Mouse (Mus musculus): ENCODE data around the gene Bmp2k. TPM values are rescaled to one million over a fixed set of nuclear protein-coding genes. Genes with fewer than 3 reads are reported as not detected.

The Bmp2k gene
- polyA plus RNA-seq, 2 experiments, result 14.0 to 30.2 TPM

DNA sequence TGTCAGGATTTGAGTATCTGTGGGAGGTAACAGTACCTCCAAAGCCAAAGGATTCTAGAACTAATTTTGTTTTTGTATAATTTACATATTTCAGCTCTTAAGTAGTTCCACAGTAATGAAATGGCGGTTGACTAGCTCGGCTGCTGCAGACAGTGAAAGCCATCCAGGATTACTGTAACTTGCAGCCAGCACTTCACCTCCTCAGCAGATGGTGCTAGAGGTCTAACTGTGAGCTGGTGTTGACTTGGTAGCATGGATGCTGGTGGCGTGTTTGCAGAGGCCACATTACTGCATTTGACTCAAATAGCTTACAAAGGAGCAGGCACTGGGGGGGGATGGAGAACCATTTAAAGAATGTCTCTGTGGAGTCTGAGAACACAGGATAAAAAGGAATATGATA lies 84.0 kb downstream of the Bmp2k start:
- ATAC-seq (ENCODE audit: insufficient read depth), result no peak
- Histone ChIP-seq H3K27me3 (ENCODE audit: control insufficient read depth, insufficient read depth, low read length) (no peaks in the 10 kb centered on the region), H3K9me3 (ENCODE audit: control insufficient read depth, low read length) (no peaks in the 10 kb centered on the region), H3K4me2 (ENCODE audit: low read depth) (no peak overlapping the region), H3K27ac (no peak overlapping the region), H3K9ac (replicated peaks) (no peak overlapping the region), H3K4me3 (ENCODE audit: insufficient read depth in 1 of 2, low read depth in 2 of 2, low read length in 2 of 2) (no peak overlapping the region), H3K36me3 (replicated peaks; ENCODE audit: control insufficient read depth, insufficient read depth, low read depth) (peaks cover 78% of the 10 kb centered on the region), H3K4me1 (replicated peaks; ENCODE audit: control insufficient read depth in 2 of 2, insufficient read depth in 2 of 2, low read length in 1 of 2) (no peaks in the 10 kb centered on the region)
- no peak for DNase-seq (ENCODE audit: low read depth in 3 of 3, low spot score in 3 of 3)
- no peak for TF ChIP-seq EP300 (IDR thresholded peaks at IDR 0.05; ENCODE audit: low read depth)
- peak; percentile 42 for TF ChIP-seq CTCF (IDR thresholded peaks at IDR 0.05; ENCODE audit: low read depth)
- 83% methylated on average over 3 of the region's 3 CpGs for WGBS (ENCODE audit: insufficient replicate concordance)

GRCm38 (mm10) chr5:97083701-97084100 lies 86.2 kb downstream of the Bmp2k start:
- H3K4me2 ChIP-seq (ENCODE audit: low read depth), result no peak overlapping the region
- no peaks in the 10 kb centered on the region for H3K4me1 ChIP-seq (replicated peaks; ENCODE audit: control insufficient read depth in 2 of 2, insufficient read depth in 2 of 2, low read length in 1 of 2)
- 81% methylated on average over 6 of the region's 6 CpGs for WGBS (ENCODE audit: insufficient replicate concordance)
- H3K9ac ChIP-seq (replicated peaks), result no peak overlapping the region
- TF ChIP-seq CTCF (IDR thresholded peaks at IDR 0.05; ENCODE audit: low read depth) (no peak), EP300 (IDR thresholded peaks at IDR 0.05; ENCODE audit: low read depth) (no peak)
- H3K27me3 ChIP-seq (ENCODE audit: control insufficient read depth, insufficient read depth, low read length), result no peaks in the 10 kb centered on the region
- H3K27ac ChIP-seq, result no peak overlapping the region
- DNase-seq (ENCODE audit: low read depth in 3 of 3, low spot score in 3 of 3) (no peak), ATAC-seq (ENCODE audit: insufficient read depth) (no peak)
- peaks cover 81% of the 10 kb centered on the region for H3K36me3 ChIP-seq (replicated peaks; ENCODE audit: control insufficient read depth, insufficient read depth, low read depth)
- no peak overlapping the region for H3K4me3 ChIP-seq (ENCODE audit: insufficient read depth in 1 of 2, low read depth in 2 of 2, low read length in 2 of 2)
- H3K9me3 ChIP-seq (ENCODE audit: control insufficient read depth, low read length), result no peaks in the 10 kb centered on the region

DNA sequence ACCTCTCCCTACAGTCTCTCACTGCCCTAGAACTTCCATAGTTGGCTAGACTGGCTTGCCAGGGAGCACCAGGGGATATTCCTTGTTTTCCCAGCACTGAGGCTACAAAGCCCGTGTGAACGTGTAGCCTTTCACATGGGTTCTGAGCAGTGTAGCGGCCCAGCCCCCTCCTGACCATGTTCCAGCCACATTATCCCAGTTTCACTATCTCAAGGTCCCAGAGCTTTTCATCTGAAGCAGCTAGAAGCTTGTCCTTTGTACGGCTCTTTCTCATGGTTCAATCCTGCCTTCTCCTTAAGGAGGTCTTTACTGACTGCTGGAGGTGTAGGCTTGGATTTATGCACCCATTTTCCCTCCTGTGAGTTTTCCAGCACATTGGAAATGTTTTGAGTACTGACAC lies 87.1 kb downstream of the Bmp2k start:
- no peak for TF ChIP-seq EP300 (IDR thresholded peaks at IDR 0.05; ENCODE audit: low read depth)
- no peak for TF ChIP-seq CTCF (IDR thresholded peaks at IDR 0.05; ENCODE audit: low read depth)
- 90% methylated on average over 4 of the region's 4 CpGs for WGBS (ENCODE audit: insufficient replicate concordance)
- Histone ChIP-seq H3K27me3 (ENCODE audit: control insufficient read depth, insufficient read depth, low read length) (no peaks in the 10 kb centered on the region), H3K36me3 (replicated peaks; ENCODE audit: control insufficient read depth, insufficient read depth, low read depth) (peaks cover 81% of the 10 kb centered on the region), H3K4me3 (ENCODE audit: insufficient read depth in 1 of 2, low read depth in 2 of 2, low read length in 2 of 2) (no peak overlapping the region), H3K4me2 (ENCODE audit: low read depth) (no peak overlapping the region), H3K27ac (no peak overlapping the region), H3K9ac (replicated peaks) (no peak overlapping the region), H3K9me3 (ENCODE audit: control insufficient read depth, low read length) (no peaks in the 10 kb centered on the region), H3K4me1 (replicated peaks; ENCODE audit: control insufficient read depth in 2 of 2, insufficient read depth in 2 of 2, low read length in 1 of 2) (no peaks in the 10 kb centered on the region)
- DNase-seq (ENCODE audit: low read depth in 3 of 3, low spot score in 3 of 3) (no peak), ATAC-seq (ENCODE audit: insufficient read depth) (no peak)

- TF ChIP-seq EP300 (IDR thresholded peaks at IDR 0.05; ENCODE audit: low read depth) (no peak), CTCF (IDR thresholded peaks at IDR 0.05; ENCODE audit: low read depth) (no peak)
- WGBS (ENCODE audit: insufficient replicate concordance), result 87% methylated on average over 6 of the region's 6 CpGs
- DNase-seq (ENCODE audit: low read depth in 3 of 3, low spot score in 3 of 3) (no peak), ATAC-seq (ENCODE audit: insufficient read depth) (no peak)
- Histone ChIP-seq H3K27ac (no peak overlapping the region), H3K4me3 (ENCODE audit: insufficient read depth in 1 of 2, low read depth in 2 of 2, low read length in 2 of 2) (no peak overlapping the region), H3K36me3 (replicated peaks; ENCODE audit: control insufficient read depth, insufficient read depth, low read depth) (peaks cover 82% of the 10 kb centered on the region), H3K9me3 (ENCODE audit: control insufficient read depth, low read length) (no peaks in the 10 kb centered on the region), H3K4me1 (replicated peaks; ENCODE audit: control insufficient read depth in 2 of 2, insufficient read depth in 2 of 2, low read length in 1 of 2) (no peaks in the 10 kb centered on the region), H3K27me3 (ENCODE audit: control insufficient read depth, insufficient read depth, low read length) (no peaks in the 10 kb centered on the region), H3K9ac (replicated peaks) (no peak overlapping the region), H3K4me2 (ENCODE audit: low read depth) (no peak overlapping the region)
Observed at GRCm38 (mm10) chr5:97085071-97085470, 87.6 kb downstream of the Bmp2k start.

DNA sequence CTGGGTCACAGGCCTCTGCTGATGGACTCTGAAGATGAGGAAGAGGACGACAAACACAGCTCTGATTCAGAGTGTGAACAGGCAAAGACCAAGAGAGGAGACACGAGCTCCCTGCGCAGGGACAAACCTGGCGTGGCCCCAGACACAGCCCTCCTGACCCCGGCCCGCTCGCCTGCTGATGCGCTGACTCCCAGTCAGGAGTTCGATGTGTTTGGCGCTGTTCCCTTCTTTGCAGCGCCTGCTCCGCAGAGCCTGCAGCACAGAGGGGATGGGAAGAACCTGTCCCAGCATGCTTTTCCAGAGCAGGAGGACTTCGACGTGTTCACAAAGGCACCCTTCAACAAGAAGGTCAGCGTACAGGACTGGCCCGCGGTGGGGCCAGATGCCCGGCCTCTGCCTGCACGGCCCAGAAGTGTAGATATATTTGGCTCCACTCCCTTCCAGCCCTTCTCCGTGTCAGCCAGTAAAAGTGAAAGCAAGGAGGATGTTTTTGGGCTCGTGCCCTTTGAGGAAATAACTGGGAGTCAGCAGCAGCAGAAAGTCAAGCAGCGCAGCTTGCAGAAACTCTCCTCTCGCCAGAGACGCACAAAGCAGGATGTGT lies 89.6 kb downstream of the Bmp2k start:
- no peaks in the 10 kb centered on the region for H3K9me3 ChIP-seq (ENCODE audit: control insufficient read depth, low read length)
- no peak overlapping the region for H3K9ac ChIP-seq (replicated peaks)
- no peak overlapping the region for H3K4me3 ChIP-seq (ENCODE audit: insufficient read depth in 1 of 2, low read depth in 2 of 2, low read length in 2 of 2)
- H3K27me3 ChIP-seq (ENCODE audit: control insufficient read depth, insufficient read depth, low read length), result no peaks in the 10 kb centered on the region
- DNase-seq (ENCODE audit: low read depth in 3 of 3, low spot score in 3 of 3), result no peak
- no peak for ATAC-seq (ENCODE audit: insufficient read depth)
- H3K4me1 ChIP-seq (replicated peaks; ENCODE audit: control insufficient read depth in 2 of 2, insufficient read depth in 2 of 2, low read length in 1 of 2), result no peaks in the 10 kb centered on the region
- H3K4me2 ChIP-seq (ENCODE audit: low read depth), result no peak overlapping the region
- TF ChIP-seq EP300 (IDR thresholded peaks at IDR 0.05; ENCODE audit: low read depth), result no peak
- no peak for TF ChIP-seq CTCF (IDR thresholded peaks at IDR 0.05; ENCODE audit: low read depth)
- WGBS (ENCODE audit: insufficient replicate concordance), result 90% methylated on average over 24 of the region's 24 CpGs
- no peak overlapping the region for H3K27ac ChIP-seq
- peaks cover 71% of the 10 kb centered on the region for H3K36me3 ChIP-seq (replicated peaks; ENCODE audit: control insufficient read depth, insufficient read depth, low read depth)
